30 mouse cellular contexts compared by ENCODE assay signal in the genomic region with DNA sequence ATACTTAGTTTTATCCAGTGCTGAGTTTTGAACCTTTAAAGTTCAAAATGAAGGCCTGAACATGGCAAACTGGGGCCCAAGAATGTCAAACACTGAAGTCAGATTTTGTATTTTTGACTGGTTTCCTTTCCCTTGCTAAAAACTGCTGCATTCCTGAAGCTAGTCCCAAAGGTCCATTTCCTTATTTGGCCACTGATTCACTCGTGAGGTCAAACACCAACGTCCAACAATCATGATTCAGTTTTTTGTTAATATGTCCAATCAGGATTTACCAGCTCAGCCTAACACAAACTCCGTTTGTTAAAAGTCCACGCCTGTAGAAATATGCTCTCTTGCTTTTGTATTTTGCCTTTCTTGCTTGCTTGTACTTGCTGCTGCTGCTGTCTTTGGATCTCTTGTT. TPM values are rescaled to one million over a fixed set of nuclear protein-coding genes. Genes with fewer than 3 reads are reported as not detected.
DNase-seq lines count a peak whose midpoint lies in the region; ATAC-seq and TF ChIP-seq lines count a peak whose summit lies in the region.
"Had no signal": no experiment of that assay in that cellular context is flagged by ENCODE, and none has a peak within 500 bp of the region (broad histone marks: within the 10 kb centered on the region; RNA-seq: fewer than 3 reads in every experiment).

No protein-coding gene starts in this region.

- no peaks in the 10 kb centered on the region for H3K36me3 ChIP-seq in kidney, adult 2 months (ENCODE audit: control insufficient read depth, insufficient read depth, low read length)
- H3K36me3 ChIP-seq in kidney, embryonic 16.5 days (ENCODE audit: insufficient read depth, low read length): no peaks in the 10 kb centered on the region
- H3K36me3 ChIP-seq in myocyte (ENCODE audit: control insufficient read depth, insufficient read depth): no peaks in the 10 kb centered on the region
- H3K36me3 ChIP-seq in hindbrain, postnatal 0 days (ENCODE audit: insufficient read depth, low read length): no peaks in the 10 kb centered on the region
- no peaks in the 10 kb centered on the region for H3K36me3 ChIP-seq in midbrain, embryonic 11.5 days (ENCODE audit: control insufficient read depth, insufficient read depth, low read length)
- H3K36me3 ChIP-seq: heart, embryonic 12.5 days; heart, embryonic 15.5 days; hindbrain, embryonic 10.5 days; hindbrain, embryonic 13.5 days had no signal

- no peak for TF ChIP-seq CTCF in kidney, adult 2 months (conservative IDR thresholded peaks at IDR 0.05; ENCODE audit: insufficient read depth, insufficient read length, low read depth, low read length)
- no peak for TF ChIP-seq CTCF in hindbrain, postnatal 0 days (IDR thresholded peaks at IDR 0.05; ENCODE audit: low read depth)

- no peaks in the 10 kb centered on the region for H3K79me2 ChIP-seq in myocyte (ENCODE audit: control insufficient read depth, insufficient read depth)

- no peak overlapping the region; the same call in 1 of the 2 replicates for H3K27ac ChIP-seq in kidney, adult 2 months (ENCODE audit: insufficient read depth, low read depth, low read length)
- no peak overlapping the region for H3K27ac ChIP-seq in kidney, embryonic 16.5 days (ENCODE audit: low read length)
- no peak overlapping the region for H3K27ac ChIP-seq in hindbrain, postnatal 0 days
- no peak overlapping the region for H3K27ac ChIP-seq in midbrain, embryonic 11.5 days (ENCODE audit: low read depth, low read length)
- H3K27ac ChIP-seq: forebrain, embryonic 13.5 days; gastrocnemius, adult 2 months; heart, embryonic 15.5 days; hindbrain, embryonic 10.5 days; hindbrain, embryonic 13.5 days had no signal

- no peak overlapping the region for H3K9ac ChIP-seq in kidney, embryonic 16.5 days (replicated peaks; ENCODE audit: low read length)
- no peak overlapping the region for H3K9ac ChIP-seq in hindbrain, postnatal 0 days (replicated peaks; ENCODE audit: low read length)
- no peak overlapping the region for H3K9ac ChIP-seq in midbrain, embryonic 11.5 days (ENCODE audit: low read length)
- H3K9ac ChIP-seq: forebrain, embryonic 13.5 days; heart, embryonic 12.5 days; heart, embryonic 15.5 days; hindbrain, embryonic 13.5 days had no signal

- no peak overlapping the region for H3ac ChIP-seq in myocyte (ENCODE audit: control insufficient read depth, insufficient read length)

- TF ChIP-seq POLR2A in kidney, adult 2 months (IDR thresholded peaks at IDR 0.05; ENCODE audit: low read depth, low read length): no peak
- no peak for TF ChIP-seq POLR2A in myocyte (IDR thresholded peaks at IDR 0.05; ENCODE audit: insufficient read length, low read depth)

- H3K4me3 ChIP-seq in kidney, adult 2 months (ENCODE audit: insufficient read depth, low read depth, low read length): no peak overlapping the region
- H3K4me3 ChIP-seq in kidney, embryonic 16.5 days (ENCODE audit: low read length): no peak overlapping the region
- no peak overlapping the region for H3K4me3 ChIP-seq in myocyte
- no peak overlapping the region for H3K4me3 ChIP-seq in hindbrain, postnatal 0 days (ENCODE audit: low read length)
- H3K4me3 ChIP-seq in midbrain, embryonic 11.5 days (ENCODE audit: low read depth, low read length): no peak overlapping the region
- H3K4me3 ChIP-seq: forebrain, embryonic 13.5 days; gastrocnemius, adult 2 months; heart, embryonic 12.5 days; heart, embryonic 15.5 days; hindbrain, embryonic 10.5 days; hindbrain, embryonic 13.5 days had no signal

- no peaks in the 10 kb centered on the region for H3K4me1 ChIP-seq in kidney, adult 2 months (ENCODE audit: control insufficient read depth, insufficient read depth, low read length)
- H3K4me1 ChIP-seq in kidney, embryonic 16.5 days (ENCODE audit: insufficient read depth, low read length): no peaks in the 10 kb centered on the region
- H3K4me1 ChIP-seq in hindbrain, postnatal 0 days (ENCODE audit: insufficient read depth, low read length): no peaks in the 10 kb centered on the region
- H3K4me1 ChIP-seq in midbrain, embryonic 11.5 days (ENCODE audit: control insufficient read depth, insufficient read depth, low read length): no peaks in the 10 kb centered on the region
- H3K4me1 ChIP-seq: forebrain, embryonic 13.5 days; heart, embryonic 12.5 days; heart, embryonic 15.5 days; hindbrain, embryonic 10.5 days; hindbrain, embryonic 13.5 days had no signal

- peak; percentile 25 for DNase-seq in kidney, adult 2 months
- peak; percentile 34 for DNase-seq in 3134 (ENCODE audit: extremely low read depth, insufficient read length, low spot score)
- DNase-seq in adipocyte (ENCODE audit: low spot score): peak; percentile 29
- no peak for DNase-seq in hindbrain, postnatal 0 days (ENCODE audit: low spot score)
- DNase-seq in frontal cortex, postnatal 14 days (ENCODE audit: low spot score in 2 of 2): no peak
- no peak for DNase-seq in midbrain, embryonic 11.5 days (ENCODE audit: low spot score, missing footprints)
- DNase-seq: adrenal gland, postnatal 10 days; adrenal gland, postnatal 36 days; cerebellum, adult 18-20 months; cerebellum, adult 9-10 months; cerebellum, postnatal 14 days; gastrocnemius, adult 2 months; gastrocnemius, postnatal 14 days; heart, adult 18-20 months; heart, postnatal 10 days; heart, postnatal 36 days had no signal

- 41% methylated on average over 4 of the region's 4 CpGs for WGBS in kidney, adult 2 months
- WGBS in kidney, embryonic 16.5 days: 67% methylated on average over 4 of the region's 4 CpGs
- WGBS in hindbrain, postnatal 0 days: 86% methylated on average over 4 of the region's 4 CpGs
- 84% methylated on average over 4 of the region's 4 CpGs for WGBS in midbrain, embryonic 11.5 days

- no peaks in the 10 kb centered on the region for H3K27me3 ChIP-seq in kidney, adult 2 months (replicated peaks; ENCODE audit: control insufficient read depth, insufficient read depth, low read length)
- H3K27me3 ChIP-seq in kidney, embryonic 16.5 days (ENCODE audit: insufficient read depth, low read length): no peaks in the 10 kb centered on the region
- H3K27me3 ChIP-seq in myocyte (ENCODE audit: control insufficient read depth, insufficient read depth, insufficient read length): no peaks in the 10 kb centered on the region
- H3K27me3 ChIP-seq in hindbrain, postnatal 0 days (ENCODE audit: insufficient read depth, low read length): no peaks in the 10 kb centered on the region
- no peaks in the 10 kb centered on the region for H3K27me3 ChIP-seq in midbrain, embryonic 11.5 days (ENCODE audit: control insufficient read depth, insufficient read depth, low read length)
- H3K27me3 ChIP-seq: forebrain, embryonic 13.5 days; heart, embryonic 12.5 days; heart, embryonic 15.5 days; hindbrain, embryonic 13.5 days had no signal

- peaks cover 5% of the 10 kb centered on the region; the same call in 1 of the 2 replicates for H3K9me3 ChIP-seq in kidney, embryonic 16.5 days (ENCODE audit: low read length)
- no peaks in the 10 kb centered on the region for H3K9me3 ChIP-seq in hindbrain, postnatal 0 days (ENCODE audit: low read length)
- no peaks in the 10 kb centered on the region for H3K9me3 ChIP-seq in midbrain, embryonic 11.5 days (ENCODE audit: control insufficient read depth, low read length)
- H3K9me3 ChIP-seq: forebrain, embryonic 13.5 days; heart, embryonic 12.5 days; heart, embryonic 15.5 days; hindbrain, embryonic 10.5 days; hindbrain, embryonic 13.5 days had no signal

- ATAC-seq in kidney, embryonic 16.5 days (ENCODE audit: low FRiP score, low TSS enrichment): no peak
- ATAC-seq in hindbrain, postnatal 0 days: no peak
- ATAC-seq in midbrain, embryonic 11.5 days (ENCODE audit: low FRiP score): no peak
- ATAC-seq: activated CD4-positive, CD25-positive, alpha-beta regulatory T cell, adult 4 months; CD4-positive, CD25-positive, alpha-beta regulatory T cell, adult 4 months; forebrain, embryonic 13.5 days; forebrain, embryonic 16.5 days; hindbrain, embryonic 16.5 days; inflammation-experienced regulatory T-cells, adult 6 months had no signal

- no peak overlapping the region for H3K4me2 ChIP-seq in kidney, embryonic 16.5 days (replicated peaks; ENCODE audit: low read depth, low read length)
- H3K4me2 ChIP-seq in myocyte (ENCODE audit: low read depth): no peak overlapping the region
- H3K4me2 ChIP-seq in hindbrain, postnatal 0 days (ENCODE audit: low read depth, low read length): no peak overlapping the region
- H3K4me2 ChIP-seq in midbrain, embryonic 11.5 days: no peak overlapping the region
- H3K4me2 ChIP-seq: forebrain, embryonic 13.5 days; heart, embryonic 12.5 days; heart, embryonic 15.5 days; hindbrain, embryonic 13.5 days had no signal

TF ChIP-seq in myocyte, 11 proteins besides CTCF, POLR2A, EP300 and RAD21:
- TF ChIP-seq CEBPB (IDR thresholded peaks at IDR 0.05; ENCODE audit: insufficient read depth, poor library complexity, severe bottlenecking) (no peak), SRF (IDR thresholded peaks at IDR 0.05; ENCODE audit: control insufficient read depth, insufficient read length, low read depth) (peak; percentile 56)

RNA-seq across cellular contexts. Expression of a gene that starts 31.0 kb away (rescaled TPM):
- polyA plus RNA-seq in kidney, adult 2 months (2012; rRNA removed): 0.27 TPM in 1 of 2 replicates, not detected in the other
- polyA plus RNA-seq in kidney, embryonic 16.5 days (2015; fragmentation: Nextera tagmentation; extraction: Ambion mirVana): not detected in 2 replicates
- not detected for polyA plus RNA-seq in myocyte (2012; fragmentation: generic; extraction: Trizol)
- total RNA-seq in hindbrain, postnatal 0 days (2014; rRNA removed): 0.78 TPM in 1 of 2 replicates, not detected in the other
- polyA plus RNA-seq in hindbrain, postnatal 0 days (2015; fragmentation: Nextera tagmentation; extraction: Ambion mirVana): not detected in 2 replicates
- not detected in 2 replicates for polyA plus RNA-seq in midbrain, embryonic 11.5 days (2014; fragmentation: Nextera tagmentation; extraction: Ambion mirVana)
- total RNA-seq: gastrocnemius, adult 2 months; gastrocnemius, postnatal 14 days; heart, postnatal 10 days; heart, postnatal 36 days had no signal
- polyA plus RNA-seq: C2C12; embryonic facial prominence, embryonic 11.5 days; forebrain, embryonic 13.5 days; forebrain, embryonic 16.5 days; hindbrain, embryonic 10.5 days; hindbrain, embryonic 13.5 days had no signal

Comparison
In these comparisons a context has a peak if more than half of its experiments do, and no peak if none do; other contexts are left out.
1. DNase-seq: peak in kidney, adult 2 months (single experiment), 3134 (single experiment) and adipocyte (single experiment); none in hindbrain, postnatal 0 days (single experiment), frontal cortex, postnatal 14 days (0 of 2) and midbrain, embryonic 11.5 days (single experiment).